Mouse (Mus musculus) MEL (cell line): Measurements from ENCODE around the gene Ier2. TPM values are rescaled to one million over a fixed set of nuclear protein-coding genes. Genes with fewer than 3 reads are reported as not detected.

Experiments used
- DNase-seq: peaks from one replicate; pipeline ENCODE4 v3.0.0; 2011; ENCODE audit warnings: low read depth, low spot score
- H3K27ac ChIP-seq: 2 replicates; pipeline ENCODE4 v1.5.1; 2012; ENCODE audit warnings: low read depth, mild to moderate bottlenecking, control low read depth, low read length, moderate library complexity; ENCODE audit not compliant: control insufficient read depth
- H3K27me3 ChIP-seq, 2 experiments: fragments of 150-350 bp in 1 of 2; sonication (generic) in 1 of 2; 2 replicates each; pipeline ENCODE4 v1.6.1; 2012; ENCODE audit warnings: low read length in 2 of 2, mild to moderate bottlenecking in 2 of 2, improper control_type of control experiment in 1 of 2, moderate library complexity in 1 of 2; ENCODE audit not compliant: insufficient read depth in 2 of 2, control insufficient read depth in 1 of 2
- H3K36me3 ChIP-seq, 2 experiments: 2 replicates each; pipeline ENCODE4 v1.6.1; 2012 to 2014; ENCODE audit warnings: low read length in 2 of 2, improper control_type of control experiment in 1 of 2, inconsistent platforms in 1 of 2, mild to moderate bottlenecking in 1 of 2; ENCODE audit not compliant: insufficient read depth in 2 of 2, control insufficient read depth in 1 of 2
- H3K4me1 ChIP-seq, 2 experiments: fragments of 150-350 bp in 1 of 2; sonication (generic) in 1 of 2; 2 replicates each; pipeline ENCODE4 v1.6.1; 2012; ENCODE audit warnings: low read length in 2 of 2, improper control_type of control experiment in 1 of 2, mild to moderate bottlenecking in 1 of 2; ENCODE audit not compliant: insufficient read depth in 2 of 2, control insufficient read depth in 1 of 2
- H3K4me3 ChIP-seq, 2 experiments: fragments of 150-350 bp in 1 of 2; sonication (generic) in 1 of 2; 2 replicates each; pipeline ENCODE4 v1.5.1; 2012; ENCODE audit warnings: low read depth in 2 of 2, low read length in 2 of 2, mild to moderate bottlenecking in 2 of 2, moderate library complexity in 2 of 2, control low read depth in 1 of 2, improper control_type of control experiment in 1 of 2; ENCODE audit not compliant: control insufficient read depth in 1 of 2, insufficient read depth in 1 of 2
- H3K79me2 ChIP-seq: 2 replicates; pipeline ENCODE4 v1.6.1; 2012; ENCODE audit warnings: mild to moderate bottlenecking, low read length, moderate library complexity; ENCODE audit not compliant: control insufficient read depth, poor library complexity, insufficient read depth
- H3K9ac ChIP-seq: 2 replicates; pipeline ENCODE4 v1.6.1; 2012; ENCODE audit warnings: low read depth, mild to moderate bottlenecking, control low read depth, low read length, moderate library complexity; ENCODE audit not compliant: control insufficient read depth, poor library complexity, severe bottlenecking
- H3K9me3 ChIP-seq: fragments of 150-350 bp; sonication (generic); replicated peaks from 2 replicates; pipeline ENCODE4 v1.6.1; 2012; ENCODE audit warnings: mild to moderate bottlenecking, low read length, improper control_type of control experiment, moderate library complexity; ENCODE audit not compliant: insufficient read depth
- BHLHE40 ChIP-seq: IDR thresholded peaks from 2 replicates; pipeline ENCODE4 v1.6.1; 2012; ENCODE audit warnings: low read depth, mild to moderate bottlenecking, inconsistent platforms, low read length, improper control_type of control experiment, borderline replicate concordance
- CTCF ChIP-seq, 3 experiments: IDR thresholded peaks in 2 of 3; conservative IDR thresholded peaks in 1 of 3; 2 replicates each; pipeline ENCODE4 v1.5.1; 2011 to 2012; ENCODE audit warnings: low read length in 3 of 3, low read depth in 2 of 3, mild to moderate bottlenecking in 2 of 3, improper control_type of control experiment in 1 of 3, inconsistent platforms in 1 of 3, mixed read lengths in 1 of 3, moderate library complexity in 1 of 3; ENCODE audit not compliant: control insufficient read depth in 1 of 3, insufficient read depth in 1 of 3, poor library complexity in 1 of 3, severe bottlenecking in 1 of 3
- E2F4 ChIP-seq: IDR thresholded peaks from 2 replicates; pipeline ENCODE4 v1.6.1; 2011; ENCODE audit warnings: low read depth, low read length, improper control_type of control experiment, borderline replicate concordance
- ELF1 ChIP-seq: IDR thresholded peaks from 2 replicates; pipeline ENCODE4 v1.6.1; 2014; ENCODE audit warnings: low read depth, mild to moderate bottlenecking, inconsistent platforms, low read length, improper control_type of control experiment, moderate library complexity
- ETS1 ChIP-seq: IDR thresholded peaks from 2 replicates; pipeline ENCODE4 v1.6.1; 2012; ENCODE audit warnings: low read depth, mild to moderate bottlenecking, inconsistent platforms, low read length, improper control_type of control experiment, moderate library complexity
- HCFC1 ChIP-seq: IDR thresholded peaks from 2 replicates; pipeline ENCODE4 v1.6.1; 2012; ENCODE audit warnings: low read depth, mild to moderate bottlenecking, inconsistent platforms, low read length, improper control_type of control experiment, moderate library complexity
- JUND ChIP-seq: IDR thresholded peaks from 2 replicates; pipeline ENCODE4 v1.6.1; 2011; ENCODE audit warnings: low read depth, mild to moderate bottlenecking, improper control_type of control experiment, low read length
- KAT2A ChIP-seq: conservative IDR thresholded peaks from 2 replicates; pipeline ENCODE4 v1.6.1; 2012; ENCODE audit warnings: low read depth, low read length, improper control_type of control experiment, inconsistent platforms
- MAX ChIP-seq: IDR thresholded peaks from 2 replicates; pipeline ENCODE4 v1.6.1; 2011; ENCODE audit warnings: low read length, improper control_type of control experiment
- MAZ ChIP-seq: IDR thresholded peaks from 2 replicates; pipeline ENCODE4 v1.6.1; 2012; ENCODE audit warnings: low read depth, mild to moderate bottlenecking, inconsistent platforms, low read length, improper control_type of control experiment
- MEF2A ChIP-seq: IDR thresholded peaks from 2 replicates; pipeline ENCODE4 v1.6.1; 2014; ENCODE audit warnings: low read depth, mild to moderate bottlenecking, inconsistent platforms, low read length, improper control_type of control experiment; ENCODE audit not compliant: poor library complexity, insufficient replicate concordance, severe bottlenecking; ENCODE audit errors: extremely low read depth
- MXI1 ChIP-seq: IDR thresholded peaks from 2 replicates; pipeline ENCODE4 v1.6.1; 2011; ENCODE audit warnings: mild to moderate bottlenecking, low read depth, low read length, improper control_type of control experiment
- MYB ChIP-seq: IDR thresholded peaks from 2 replicates; pipeline ENCODE4 v1.6.1; 2011; ENCODE audit warnings: mild to moderate bottlenecking, low read depth, low read length, improper control_type of control experiment
- MYC ChIP-seq: IDR thresholded peaks from 2 replicates; pipeline ENCODE4 v1.6.1; 2011; ENCODE audit warnings: low read depth, mild to moderate bottlenecking, low read length, improper control_type of control experiment, moderate library complexity
- NELFE ChIP-seq: IDR thresholded peaks from 2 replicates; pipeline ENCODE4 v1.6.1; 2011; ENCODE audit warnings: low read depth, low read length, improper control_type of control experiment
- NRF1 ChIP-seq: IDR thresholded peaks from 2 replicates; pipeline ENCODE4 v1.6.1; 2014; ENCODE audit warnings: low read depth, mild to moderate bottlenecking, inconsistent platforms, low read length, improper control_type of control experiment, moderate library complexity; ENCODE audit not compliant: poor library complexity, insufficient read depth, severe bottlenecking
- POLR2A ChIP-seq, 2 experiments: IDR thresholded peaks; 2 replicates each; pipeline ENCODE4 v1.6.1; 2011 to 2012; ENCODE audit warnings: low read length in 2 of 2, mild to moderate bottlenecking in 2 of 2, control low read depth in 1 of 2, improper control_type of control experiment in 1 of 2, low read depth in 1 of 2, moderate library complexity in 1 of 2; ENCODE audit not compliant: control insufficient read depth in 1 of 2, insufficient read depth in 1 of 2, poor library complexity in 1 of 2
- POLR2AphosphoS2 ChIP-seq: IDR thresholded peaks from 2 replicates; pipeline ENCODE4 v1.6.1; 2011; ENCODE audit warnings: low read length, improper control_type of control experiment
- POLR2AphosphoS5 ChIP-seq: IDR thresholded peaks from 2 replicates; pipeline ENCODE4 v1.6.1; 2012; ENCODE audit warnings: low read depth, borderline replicate concordance, mild to moderate bottlenecking, inconsistent platforms, low read length, moderate library complexity, mixed read lengths
- RAD21 ChIP-seq: IDR thresholded peaks from 2 replicates; pipeline ENCODE4 v1.6.1; 2011; ENCODE audit warnings: mild to moderate bottlenecking, low read depth, low read length, improper control_type of control experiment
- SIN3A ChIP-seq: IDR thresholded peaks from 2 replicates; pipeline ENCODE4 v1.6.1; 2012; ENCODE audit warnings: low read length, improper control_type of control experiment, inconsistent platforms
- TAL1 ChIP-seq: IDR thresholded peaks from 2 replicates; pipeline ENCODE4 v1.6.1; 2012; ENCODE audit warnings: mild to moderate bottlenecking, inconsistent platforms, low read length, moderate library complexity, mixed read lengths
- TBP ChIP-seq: IDR thresholded peaks from 2 replicates; pipeline ENCODE4 v1.8.0; 2011; ENCODE audit warnings: low read depth, low read length, improper control_type of control experiment
- TCF12 ChIP-seq: IDR thresholded peaks from 2 replicates; pipeline ENCODE4 v1.6.1; 2014; ENCODE audit warnings: low read depth, mild to moderate bottlenecking, inconsistent platforms, low read length, improper control_type of control experiment, moderate library complexity
- UBTF ChIP-seq: IDR thresholded peaks from 2 replicates; pipeline ENCODE4 v1.6.1; 2012; ENCODE audit warnings: low read depth, mild to moderate bottlenecking, inconsistent platforms, low read length, improper control_type of control experiment, moderate library complexity, borderline replicate concordance; ENCODE audit not compliant: insufficient read depth
- USF1 ChIP-seq: IDR thresholded peaks from 2 replicates; pipeline ENCODE4 v1.6.1; 2014; ENCODE audit warnings: low read depth, mild to moderate bottlenecking, inconsistent platforms, low read length, improper control_type of control experiment, moderate library complexity
- USF2 ChIP-seq, 2 experiments: IDR thresholded peaks; 2 replicates each; pipeline ENCODE4 v1.6.1; 2011 to 2012; ENCODE audit warnings: improper control_type of control experiment in 2 of 2, low read length in 2 of 2, borderline replicate concordance in 1 of 2, inconsistent platforms in 1 of 2, low read depth in 1 of 2, mild to moderate bottlenecking in 1 of 2; ENCODE audit not compliant: insufficient read depth in 1 of 2
- ZC3H11A ChIP-seq: IDR thresholded peaks from 2 replicates; pipeline ENCODE4 v1.6.1; 2012; ENCODE audit warnings: low read depth, mild to moderate bottlenecking, inconsistent platforms, low read length, improper control_type of control experiment
- ZKSCAN1 ChIP-seq: IDR thresholded peaks from 2 replicates; pipeline ENCODE4 v1.6.1; 2012; ENCODE audit warnings: low read depth, mild to moderate bottlenecking, inconsistent platforms, low read length, improper control_type of control experiment, moderate library complexity
- ZMIZ1 ChIP-seq: IDR thresholded peaks from 2 replicates; pipeline ENCODE4 v1.6.1; 2012; ENCODE audit warnings: low read depth, mild to moderate bottlenecking, inconsistent platforms, low read length, improper control_type of control experiment, moderate library complexity
- polyA plus RNA-seq, 2 experiments: library from polyadenylated mRNA; stranded (reverse) in 1 of 2; unstranded in 1 of 2; fragments of >175 nt in 1 of 2; fragments of >200 nt in 1 of 2; gene quantifications; 2 replicates each; pipeline versions ENCODE4 v1.2.1 to v1.2.4; 2012; ENCODE audit warnings: low replicate concordance in 2 of 2, low read depth in 1 of 2; ENCODE audit not compliant: insufficient read length in 2 of 2, insufficient read depth in 1 of 2, missing spikeins in 1 of 2
- total RNA-seq: library from RNA; depleted of rRNA; stranded (reverse); fragments of 300-350 nt; gene quantifications from 2 replicates; pipeline ENCODE4 v1.2.3, GENCODE M21; 2012

Ier2 gene
- total and polyA plus RNA-seq, 3 experiments: 22.5 to 258 (median 37.7) TPM

DNA sequence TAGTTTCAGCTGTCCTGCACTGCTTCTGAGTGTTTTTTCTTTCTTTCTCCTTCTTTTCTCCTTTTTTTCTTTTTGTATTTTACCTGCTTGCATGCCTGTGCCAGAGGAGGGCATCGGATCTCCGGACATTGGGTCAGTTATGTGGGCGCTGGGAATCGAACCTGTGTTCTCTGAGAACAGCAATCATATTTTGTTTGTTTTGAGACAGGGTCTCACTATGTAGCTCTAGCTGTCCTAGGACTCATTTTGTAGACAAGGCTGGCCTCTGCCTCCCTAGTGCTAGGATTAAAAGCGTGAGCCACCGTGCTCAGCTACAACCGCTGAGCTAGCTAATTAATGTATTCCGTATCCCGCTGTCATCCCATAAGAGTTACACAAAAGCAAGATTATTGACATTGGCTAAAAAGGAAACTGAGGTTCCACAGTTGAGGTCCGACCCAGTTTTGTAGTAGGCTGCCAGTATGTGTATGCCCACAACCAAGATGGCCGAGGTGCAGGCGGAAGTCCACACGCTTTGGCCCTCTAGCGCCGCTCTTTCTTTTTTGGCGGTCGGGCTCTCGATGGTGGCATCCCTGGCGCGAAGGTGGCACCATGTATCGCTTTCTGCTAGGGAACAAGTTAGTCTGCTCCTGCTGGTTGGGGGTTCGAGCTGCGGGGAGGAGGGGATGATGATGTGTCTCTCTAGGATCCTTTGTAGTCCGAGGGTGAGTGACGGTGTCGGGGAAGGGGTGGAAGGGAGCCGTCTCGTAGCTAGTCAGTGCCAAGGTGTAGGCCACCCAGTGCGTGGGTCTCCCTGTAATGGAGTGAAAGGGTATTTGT, 2.1 kb upstream of the Ier2 start (continued):
- TF ChIP-seq NRF1 (0 out of 2 replicates have a peak, but pooled peaks have one; percentile 38), JUND (no peak), SIN3A (peak; percentile 91), USF1 (no peak)

DNA sequence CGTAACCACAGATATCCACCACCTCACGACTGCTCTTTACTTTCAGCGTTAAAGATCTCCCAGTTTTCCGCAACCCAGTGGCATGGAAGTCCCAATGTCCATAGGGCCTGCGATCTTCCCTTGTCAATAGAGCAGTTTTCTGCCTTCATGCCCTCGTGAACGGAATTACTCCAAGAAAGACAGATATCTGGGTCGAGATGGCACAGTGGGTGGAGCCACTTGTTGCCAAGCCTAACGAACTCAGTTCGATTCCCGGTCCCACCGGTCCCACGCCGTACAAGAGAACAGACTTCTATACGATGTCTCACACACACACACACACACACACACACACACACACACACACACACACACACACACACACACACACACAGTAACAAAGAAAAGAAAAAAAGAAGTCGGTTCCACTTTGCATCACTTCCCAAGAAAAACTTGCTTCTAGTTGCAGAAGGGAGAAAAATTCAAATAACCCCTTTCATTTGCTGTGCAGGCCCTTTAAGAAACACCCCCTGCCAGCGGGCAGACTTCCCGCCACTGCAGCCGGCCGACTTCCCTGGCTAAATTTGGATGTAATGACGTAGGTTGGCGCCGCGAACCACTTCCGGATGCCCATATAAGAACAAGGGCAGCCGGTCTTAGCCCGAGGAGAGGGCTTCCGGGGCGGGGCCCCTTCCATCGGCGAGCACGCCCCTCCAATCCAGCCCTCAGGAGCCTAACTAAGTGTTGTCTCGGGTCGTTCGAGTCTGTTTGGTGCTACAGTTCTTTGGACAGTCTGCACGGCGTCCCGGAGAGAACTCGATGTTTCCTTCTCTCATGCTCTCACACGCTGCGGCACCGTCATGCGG, 1.1 kb upstream of the Ier2 start:
- H3K9ac ChIP-seq: peak overlapping the region; percentile 95
- H3K27me3 ChIP-seq: no peaks in the 10 kb centered on the region
- H3K27ac ChIP-seq: peak overlapping the region; percentile 97
- peak; percentile 99 for DNase-seq
- H3K4me3 ChIP-seq: peak overlapping the region; percentile 58 to 93
- H3K4me1 ChIP-seq: peaks cover 0 to 26% of the 10 kb centered on the region in 2 experiments; a peak in 2 of 4 replicates
- peaks cover 52% of the 10 kb centered on the region for H3K79me2 ChIP-seq
- peaks cover 0 to 15% of the 10 kb centered on the region in 2 experiments; a peak in 2 of 4 replicates for H3K36me3 ChIP-seq
- H3K9me3 ChIP-seq: no peaks in the 10 kb centered on the region
- TF ChIP-seq USF2 (IDR thresholded peaks at IDR 0.05; ENCODE audit: borderline replicate concordance in 1 of 2, insufficient read depth in 1 of 2, low read depth in 1 of 2, low read length in 2 of 2) (no peak), ZMIZ1 (peak; percentile 93), ZC3H11A (no peak), UBTF (0 out of 2 replicates have a peak, but pooled peaks have one; percentile 5), MEF2A (peak; percentile 96), KAT2A (peak; percentile 66; the same call in 1 of the 2 replicates), ZKSCAN1 (no peak), POLR2A (IDR thresholded peaks at IDR 0.05; ENCODE audit: control insufficient read depth in 1 of 2, insufficient read depth in 1 of 2, low read depth in 1 of 2, low read length in 2 of 2, poor library complexity in 1 of 2) (peak; percentile 72 to 97), POLR2AphosphoS2 (peak; percentile 91), SIN3A (peak; percentile 97), POLR2AphosphoS5 (no peak), ETS1 (peak; percentile 93), MAZ (no peak), TCF12 (peak; percentile 69), TBP (peak; percentile 94), MYB (no peak), BHLHE40 (no peak), TAL1 (no peak), RAD21 (no peak), HCFC1 (peak; percentile 81), E2F4 (peak; percentile 97), MXI1 (peak; percentile 63; the same call in 1 of the 2 replicates), MAX (peak; percentile 75), NELFE (peak; percentile 97), ELF1 (peak; percentile 88), MYC (peak; percentile 90), CTCF (IDR thresholded peaks at IDR 0.05 in 2 of 3, conservative IDR thresholded peaks at IDR 0.05 in 1 of 3; ENCODE audit: control insufficient read depth in 1 of 3, insufficient read depth in 1 of 3, low read depth in 2 of 3, low read length in 3 of 3, poor library complexity in 1 of 3, severe bottlenecking in 1 of 3) (no peak)
